Mouse (Mus musculus): ENCODE data around the gene Pank3.
A peak's percentile ranks its signal among the peaks of the same experiment; 100 is the strongest.

DNA sequence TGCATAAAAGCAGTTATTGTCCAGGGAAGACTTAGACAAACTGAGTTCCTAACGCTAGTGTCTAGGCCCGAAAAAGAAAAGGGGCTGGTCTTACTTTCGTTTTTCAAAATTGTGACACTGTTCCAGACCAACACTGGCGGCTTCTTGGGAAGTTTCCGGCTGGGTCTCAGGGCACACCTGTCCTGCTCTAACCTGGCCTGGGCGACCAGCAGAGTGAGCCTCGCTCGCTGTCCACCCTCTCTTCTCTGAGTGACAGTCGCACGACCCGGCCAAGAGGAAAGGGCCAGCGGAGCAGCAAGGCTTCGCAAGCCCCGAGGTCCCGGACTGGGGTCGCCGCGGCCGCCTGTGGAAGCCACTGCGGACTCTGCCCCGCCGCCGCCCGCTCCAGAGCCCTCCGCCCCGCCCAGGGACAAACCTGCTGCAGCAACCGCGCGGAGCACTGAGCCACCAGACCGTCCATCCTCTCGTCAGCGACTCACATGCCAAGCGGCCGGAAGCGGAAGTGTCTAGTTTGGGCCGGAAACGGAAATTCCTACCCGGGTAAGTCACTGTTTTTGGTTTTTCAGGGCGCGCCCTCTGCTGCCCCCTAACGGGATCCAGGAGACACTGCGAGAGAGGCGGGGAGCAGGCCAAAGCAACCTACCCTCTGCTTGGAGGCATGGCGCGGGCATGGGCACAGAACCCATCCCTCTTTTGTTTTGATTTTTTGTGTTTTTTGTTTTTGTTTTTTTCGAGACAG lies 64.9 kb downstream of the Pank3 start, which contains the start of gene Rars:
- TF ChIP-seq CTCF (IDR thresholded peaks at IDR 0.05; ENCODE audit: borderline replicate concordance, insufficient read depth, low read length) (peak; percentile 62), POLR2A (IDR thresholded peaks at IDR 0.05; ENCODE audit: low read depth, low read length) (peak; percentile 83)
